Mouse (Mus musculus) left cerebral cortex, postnatal 36 days (tissue): ENCODE measurements around the gene Serpinb8. TPM values are rescaled to one million over a fixed set of nuclear protein-coding genes. Genes with fewer than 3 reads are reported as not detected.

Experiments used
- DNase-seq, 2 experiments: peaks; one replicate each; pipeline ENCODE4 v3.0.0; 2021 to 2022; ENCODE audit warnings: low spot score in 2 of 2, mixed read lengths in 1 of 2
- intact Hi-C: fragments of 180-260 bp; cut with DNase I; formaldehyde crosslinking; loops from one replicate; pipeline ENCODE4 v1.15.1; 2025
- total RNA-seq, 2 experiments: library from RNA; stranded (reverse); gene quantifications; 2 replicates each; pipeline ENCODE4 v1.2.3; 2021

Serpinb8 gene
- total RNA-seq, 2 experiments from 2014 or later, result 12.8 to 15.5 TPM

DNA sequence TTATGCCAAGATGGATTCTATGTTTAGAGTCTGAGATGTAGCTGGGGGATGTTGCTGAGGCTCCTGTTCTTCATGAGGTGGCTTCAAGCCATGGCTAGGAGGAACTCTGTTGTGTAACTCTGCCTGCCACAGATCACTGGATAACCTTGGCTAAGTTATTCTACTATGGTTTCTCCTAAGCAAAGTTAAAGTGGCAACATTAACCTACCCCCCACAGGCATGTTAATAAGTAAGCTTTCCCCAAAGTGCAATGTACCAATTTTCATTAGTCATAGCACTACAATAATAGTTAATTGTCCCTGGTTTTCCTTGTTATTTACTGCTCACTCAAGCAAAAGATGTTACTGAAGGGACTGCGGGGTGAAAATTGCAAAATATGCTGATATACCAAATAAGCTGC is 48.2 kb downstream of the Serpinb8 start:
- intact Hi-C loops, result no loop called here
- no peak for DNase-seq

DNA sequence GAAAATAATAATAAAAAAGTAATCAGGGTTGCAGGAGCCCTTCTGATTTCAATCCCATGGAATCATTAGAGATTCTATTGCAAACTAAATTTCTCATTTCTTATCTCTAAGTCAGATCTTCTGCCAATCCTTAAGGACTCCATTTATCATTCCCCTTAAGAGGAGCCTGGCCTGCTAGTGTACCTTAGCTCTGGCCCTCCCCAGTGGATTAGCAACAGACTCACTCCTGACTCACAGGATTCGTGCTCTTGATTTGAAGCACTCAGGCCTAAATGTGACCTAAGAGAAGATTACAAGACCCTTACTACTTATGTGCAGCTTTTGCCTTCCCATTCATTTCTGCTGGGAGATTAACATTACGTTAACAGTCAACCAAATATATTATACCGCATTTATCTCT is 48.7 kb downstream of the Serpinb8 start:
- no peak for DNase-seq
- intact Hi-C loops, result no loop called here

DNA sequence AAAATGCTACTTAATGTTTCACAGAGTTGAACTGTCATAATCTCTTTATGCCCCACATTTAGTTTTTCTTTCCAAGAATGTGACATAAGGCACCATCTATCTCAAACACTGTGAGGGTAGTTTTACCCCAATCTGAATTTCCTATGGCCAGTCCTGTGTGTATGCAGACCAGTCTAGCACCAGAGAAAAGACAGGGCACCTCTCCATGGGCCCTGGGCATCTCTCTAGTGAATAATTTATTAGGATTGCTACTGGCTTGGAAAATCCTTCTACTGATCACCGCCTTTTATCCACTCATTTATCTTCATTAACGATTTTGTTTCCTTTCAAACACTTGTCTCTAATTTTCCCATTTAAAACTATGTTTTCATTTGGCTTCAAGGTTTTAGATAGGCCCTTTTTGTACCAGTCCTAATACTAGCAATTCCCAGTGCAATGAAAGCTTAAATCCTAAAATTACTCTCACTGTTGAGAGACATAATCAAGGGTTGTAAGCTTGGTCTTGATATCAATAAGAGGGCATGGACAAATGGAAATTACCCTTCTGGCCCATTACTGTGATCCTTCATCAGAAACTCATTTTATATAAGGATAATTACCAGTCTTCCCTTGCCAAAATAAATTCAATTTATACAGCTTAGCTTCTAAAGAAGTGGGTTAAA is 52.8 kb downstream of the Serpinb8 start:
- DNase-seq, result no peak
- intact Hi-C loops, result no loop called here

DNA sequence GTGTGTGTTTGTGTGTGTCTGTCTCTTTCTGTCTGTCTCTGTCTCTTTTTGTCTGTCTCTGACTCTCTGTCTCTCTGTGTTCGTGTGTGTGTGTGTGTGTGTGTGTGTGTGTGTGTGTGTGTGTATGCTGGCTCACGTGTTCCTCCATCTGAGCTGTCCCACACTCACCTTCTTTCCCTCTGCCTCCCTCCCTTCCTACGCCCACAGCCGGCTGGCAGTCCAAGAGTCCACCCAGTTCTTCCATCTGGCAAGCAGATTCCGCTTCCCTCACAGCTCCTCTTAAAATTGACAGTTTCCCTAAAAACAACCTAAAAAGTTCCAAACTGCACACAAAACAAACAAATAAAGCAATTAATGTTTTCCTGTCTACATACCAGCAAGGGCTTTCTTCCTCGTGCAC is 55.3 kb downstream of the Serpinb8 start:
- intact Hi-C loops, result no loop called here
- DNase-seq, result peak; percentile 71

GRCm38 (mm10) chr1:107657689-107658088 is 67.9 kb downstream of the Serpinb8 start:
- no peak for DNase-seq
- intact Hi-C loops, result no loop called here

Other genes with a start within 250 kb of the Serpinb8 start
- gene Serpinb11, start 228.8 kb upstream of the Serpinb8 start, total RNA-seq, result not detected
- not detected for gene Serpinb7, start 190.4 kb upstream of the Serpinb8 start, total RNA-seq
- gene Serpinb2, start 78.6 kb upstream of the Serpinb8 start, total RNA-seq, result not detected